Mouse (Mus musculus): ENCODE measurements around the gene Cdc42bpg.
"Not testable (repeated sequence)": the region's sequence is repeated elsewhere in the genome, so short reads cannot be mapped to it uniquely, and the experiment has no call there.

Gene Cdc42bpg

DNA sequence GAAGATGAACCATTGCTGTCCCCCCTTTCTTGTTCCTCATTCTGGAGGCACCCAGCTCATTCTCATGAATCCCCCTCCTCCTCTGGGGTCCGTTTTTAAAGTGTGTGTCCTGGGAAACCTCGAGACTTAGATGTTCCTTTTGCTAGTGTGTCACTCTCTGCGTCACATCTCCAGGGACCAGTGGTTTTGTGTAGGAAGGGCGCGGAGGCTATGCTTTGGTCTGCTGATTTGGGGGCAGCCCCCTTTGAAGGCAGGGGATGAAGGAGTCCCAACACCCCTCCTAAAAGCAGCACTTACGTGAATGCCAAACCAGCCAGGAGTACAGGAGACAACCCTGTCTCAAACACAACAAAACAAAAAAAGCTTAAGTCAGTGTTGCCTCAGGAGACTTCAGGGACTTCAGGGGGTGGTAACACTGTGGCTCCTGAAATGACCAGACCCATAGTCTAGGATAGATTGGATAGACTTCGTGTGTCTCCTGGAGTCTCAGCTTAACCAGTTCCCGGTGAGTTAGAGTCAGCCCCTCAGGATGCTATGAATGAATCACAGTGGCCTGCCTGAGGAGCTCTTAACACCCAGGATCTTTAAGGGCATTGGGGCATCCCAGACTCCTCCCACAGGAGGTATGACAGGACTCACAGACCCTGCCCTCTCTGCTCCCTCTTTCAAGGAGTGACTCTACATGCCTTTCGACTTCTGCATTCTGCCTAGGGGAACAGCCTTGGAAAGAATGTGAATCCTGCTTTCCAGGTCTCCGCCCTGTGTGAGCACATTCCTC is 28.4 kb upstream of the Cdc42bpg start:
- DNase-seq (ENCODE audit: low read depth), result peak; percentile 78

- peak; percentile 23 for DNase-seq (ENCODE audit: low read depth)
These were observed 27.7 kb upstream of the Cdc42bpg start for GRCm38 (mm10) chr19:6278439-6279073.

DNA sequence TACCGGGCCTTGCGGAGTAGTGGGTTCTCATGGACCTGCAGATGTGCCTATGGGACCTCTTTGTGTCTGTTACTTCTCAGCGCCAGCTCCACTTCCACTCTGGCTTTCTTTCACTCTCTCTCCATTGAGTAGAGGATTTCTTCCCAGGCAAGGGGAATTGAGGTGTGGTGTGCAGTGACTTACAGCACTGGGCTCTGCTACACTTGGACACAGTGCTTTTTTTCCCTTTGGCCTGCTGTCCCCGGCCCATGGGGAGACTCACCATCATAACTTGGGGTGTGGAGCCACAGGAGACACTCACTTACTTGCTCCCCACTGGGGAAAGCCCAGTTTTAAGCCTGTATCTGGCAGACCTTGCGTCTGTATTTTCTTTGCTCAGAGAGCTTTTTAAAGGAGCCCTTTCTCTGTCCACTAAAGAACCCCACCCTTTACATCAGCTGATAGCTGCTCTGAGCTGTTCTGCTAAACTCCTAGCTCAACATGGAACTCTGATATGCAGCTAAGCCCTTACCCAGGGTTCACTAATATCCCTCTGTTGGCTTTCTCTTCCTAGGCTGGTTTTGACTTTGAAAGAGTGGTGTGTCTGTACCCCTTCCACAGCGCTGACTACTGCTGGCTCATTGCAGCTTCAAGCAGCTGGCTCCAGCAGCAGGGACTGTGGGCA is 26.6 kb upstream of the Cdc42bpg start:
- no peak for DNase-seq (ENCODE audit: low read depth)

DNA sequence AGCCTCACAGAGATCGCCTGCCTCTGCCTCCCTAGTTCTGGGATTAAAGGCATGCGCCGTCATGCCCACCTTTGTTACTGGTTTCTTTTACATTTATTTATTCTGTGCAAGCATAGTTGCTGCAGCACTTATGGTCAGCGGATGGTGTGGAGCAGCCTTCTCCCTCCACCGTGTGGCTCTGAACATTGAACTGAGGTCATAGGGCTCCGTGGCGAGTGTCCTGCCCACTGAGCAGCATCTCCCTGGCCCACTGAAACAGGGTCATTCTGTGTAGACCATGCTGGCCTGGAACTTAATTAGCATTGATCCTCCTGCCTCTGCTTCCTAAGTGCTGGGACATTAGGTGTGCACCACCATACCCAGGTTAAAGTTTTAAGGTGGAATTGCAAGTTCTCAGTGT is 25.7 kb upstream of the Cdc42bpg start:
- DNase-seq (ENCODE audit: low read depth), result no peak

- DNase-seq (ENCODE audit: low read depth), result no peak
These were observed 24.9 kb upstream of the Cdc42bpg start for GRCm38 (mm10) chr19:6281122-6282020.

DNA sequence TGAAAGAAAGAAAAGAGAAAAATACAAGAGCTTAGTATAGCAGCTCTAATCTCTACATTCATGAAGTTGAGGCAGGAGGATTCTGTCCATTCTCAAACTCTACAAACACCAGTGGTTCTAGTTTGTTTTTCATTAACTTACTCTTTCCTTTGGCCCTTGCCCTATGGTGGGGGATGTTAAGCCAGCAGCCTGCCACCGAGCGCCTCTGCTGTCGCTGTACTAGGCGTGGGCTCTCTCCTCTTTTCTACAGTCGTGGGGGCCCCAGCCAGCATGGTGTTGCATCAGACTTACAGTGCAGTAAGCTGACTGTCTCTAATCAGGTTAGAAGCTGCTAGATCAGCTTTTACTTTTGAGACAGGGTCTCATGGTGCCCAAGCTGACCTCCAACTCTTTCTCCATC is 23.3 kb upstream of the Cdc42bpg start:
- no peak for DNase-seq (ENCODE audit: low read depth)

GRCm38 (mm10) chr19:6284502-6284901 is 21.8 kb upstream of the Cdc42bpg start:
- DNase-seq (ENCODE audit: low read depth), result no peak

GRCm38 (mm10) chr19:6285226-6285625 is 21.0 kb upstream of the Cdc42bpg start:
- DNase-seq (ENCODE audit: low read depth), result no peak

- no peak for DNase-seq (ENCODE audit: low read depth)
These were observed 20.4 kb upstream of the Cdc42bpg start for GRCm38 (mm10) chr19:6285632-6286433.

GRCm38 (mm10) chr19:6286434-6287401 is 19.5 kb upstream of the Cdc42bpg start:
- DNase-seq (ENCODE audit: low read depth), result no peak

- DNase-seq (ENCODE audit: low read depth), result no peak
These were observed 17.9 kb upstream of the Cdc42bpg start for GRCm38 (mm10) chr19:6288236-6288894.

DNA sequence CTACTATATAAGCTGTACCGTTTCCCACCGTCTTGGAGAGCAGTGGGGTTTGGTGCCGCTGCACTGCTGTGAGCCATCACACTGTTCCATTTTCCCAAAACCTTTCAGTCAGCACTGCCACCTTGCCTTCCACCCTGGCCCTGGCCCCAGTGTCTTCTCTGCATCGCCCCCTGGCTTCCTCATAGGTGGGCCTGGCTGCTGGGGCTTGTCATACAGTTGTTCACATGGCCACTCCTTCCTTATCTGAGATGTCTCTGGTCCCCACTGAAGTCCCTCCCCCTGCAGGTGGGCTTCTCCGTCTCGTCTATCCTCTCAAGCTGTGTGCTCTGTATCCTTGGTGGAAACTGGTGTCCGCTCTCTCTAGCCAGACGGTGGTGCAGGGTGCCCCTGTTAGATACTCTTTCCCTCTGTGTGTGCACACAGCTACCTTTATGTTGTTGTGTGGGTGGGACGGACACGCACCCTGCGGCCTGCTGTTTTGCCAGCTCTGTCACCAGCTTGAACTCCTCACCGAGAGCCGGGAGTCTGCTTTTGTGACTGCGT is 16.5 kb upstream of the Cdc42bpg start:
- DNase-seq (ENCODE audit: low read depth), result no peak

DNA sequence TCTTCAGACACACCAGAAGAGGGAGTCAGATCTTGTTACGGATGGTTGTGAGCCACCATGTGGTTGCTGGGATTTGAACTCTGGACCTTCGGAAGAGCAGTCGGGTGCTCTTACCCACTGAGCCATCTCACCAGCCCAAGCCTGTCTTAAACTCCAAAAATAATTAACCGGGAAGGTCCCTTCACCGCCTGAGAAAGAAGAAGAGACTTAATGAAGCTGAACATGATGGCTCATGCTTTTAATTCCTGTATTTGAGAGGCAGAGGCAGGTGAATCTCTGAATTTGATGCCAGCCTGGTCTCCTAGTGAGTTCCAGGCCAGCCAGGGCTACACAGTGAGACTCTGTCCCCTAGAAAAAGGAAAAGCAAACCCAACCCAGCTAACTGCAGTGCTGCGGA is 15.5 kb upstream of the Cdc42bpg start:
- not testable (repeated sequence) for DNase-seq (ENCODE audit: low read depth)

DNA sequence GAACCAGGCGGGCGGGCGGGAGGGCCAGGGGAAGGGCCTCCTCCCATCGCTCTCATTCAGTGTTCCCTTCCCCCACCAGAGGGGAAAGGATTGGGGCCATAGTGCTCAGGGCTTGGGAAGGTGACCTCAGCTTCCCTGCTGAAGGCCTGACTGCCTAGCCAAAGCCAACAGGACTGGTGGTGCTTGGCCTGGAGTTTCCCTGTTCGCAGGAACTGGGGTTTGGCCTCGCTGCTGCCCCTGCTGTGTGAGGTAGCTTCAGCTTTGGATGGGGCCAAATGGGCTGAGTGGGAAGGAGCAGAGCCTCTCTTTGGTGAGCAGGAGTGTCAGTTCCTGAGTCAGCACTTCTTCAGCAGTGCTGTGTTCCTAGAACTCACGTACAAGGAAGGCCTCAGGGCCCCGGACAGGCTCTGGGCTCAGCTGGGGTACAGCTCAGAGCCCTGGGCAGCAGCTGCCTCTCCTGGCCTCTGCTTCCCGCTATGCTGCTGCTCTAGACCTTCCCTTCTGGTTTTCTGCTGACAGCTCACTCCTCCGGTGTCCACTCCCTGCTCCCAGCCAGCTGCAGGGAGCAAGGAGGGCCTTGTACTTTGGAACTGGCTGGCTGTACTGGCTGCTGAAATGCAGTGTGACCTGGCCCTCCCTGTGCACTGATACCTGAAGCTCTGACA is 15.0 kb upstream of the Cdc42bpg start:
- peak; percentile 38 for DNase-seq (ENCODE audit: low read depth)

DNA sequence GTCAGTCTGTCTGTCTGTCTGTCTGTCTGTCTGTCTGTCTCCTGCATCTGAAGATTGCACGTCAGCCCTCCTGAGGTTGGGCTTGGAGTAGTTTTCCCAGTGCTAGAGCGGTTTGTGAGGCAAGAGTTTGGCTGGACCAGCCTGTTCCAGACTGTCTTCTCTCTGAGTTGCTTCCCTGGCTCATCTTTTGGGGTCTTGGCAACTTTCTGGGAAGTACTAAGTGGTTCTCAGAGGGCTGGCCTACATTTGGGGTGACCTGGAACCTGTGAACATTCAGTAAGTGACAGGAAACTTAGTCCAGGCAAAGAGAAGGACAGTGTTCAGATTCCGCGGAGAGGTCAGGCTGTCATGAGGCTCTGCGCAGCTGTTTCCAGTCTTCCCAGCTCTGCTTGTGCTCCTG is 14.0 kb upstream of the Cdc42bpg start:
- DNase-seq (ENCODE audit: low read depth), result no peak

DNA sequence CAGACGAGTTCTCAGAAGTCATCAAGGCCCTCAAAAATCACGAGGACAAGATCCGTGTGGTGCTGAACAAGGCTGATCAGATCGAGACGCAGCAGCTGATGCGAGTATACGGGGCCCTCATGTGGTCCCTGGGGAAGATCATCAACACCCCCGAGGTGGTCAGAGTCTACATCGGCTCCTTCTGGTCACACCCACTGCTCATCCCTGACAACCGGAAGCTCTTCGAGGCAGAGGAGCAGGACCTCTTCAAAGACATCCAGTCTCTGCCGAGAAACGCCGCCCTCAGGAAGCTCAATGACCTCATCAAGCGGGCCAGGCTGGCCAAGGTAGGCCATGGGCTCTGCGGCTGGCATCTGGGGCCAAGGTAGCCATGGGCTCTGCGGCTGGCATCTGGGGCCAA is 12.0 kb upstream of the Cdc42bpg start:
- no peak for DNase-seq (ENCODE audit: low read depth)

- DNase-seq (ENCODE audit: low read depth), result peak; percentile 52
These were observed 9.6 kb upstream of the Cdc42bpg start for GRCm38 (mm10) chr19:6296551-6297210.

- peak; percentile 86 for DNase-seq (ENCODE audit: low read depth)
These were observed 8.6 kb upstream of the Cdc42bpg start for GRCm38 (mm10) chr19:6297641-6298040.
